Mouse (Mus musculus): ENCODE data around the gene Ube2l6. TPM values are rescaled to one million over a fixed set of nuclear protein-coding genes. Genes with fewer than 3 reads are reported as not detected.
A peak's percentile ranks its signal among the peaks of the same experiment; 100 is the strongest.

Gene Ube2l6
- total and polyA plus RNA-seq, 3 experiments: 2.0 to 8.5 (median 4.1) TPM

DNA sequence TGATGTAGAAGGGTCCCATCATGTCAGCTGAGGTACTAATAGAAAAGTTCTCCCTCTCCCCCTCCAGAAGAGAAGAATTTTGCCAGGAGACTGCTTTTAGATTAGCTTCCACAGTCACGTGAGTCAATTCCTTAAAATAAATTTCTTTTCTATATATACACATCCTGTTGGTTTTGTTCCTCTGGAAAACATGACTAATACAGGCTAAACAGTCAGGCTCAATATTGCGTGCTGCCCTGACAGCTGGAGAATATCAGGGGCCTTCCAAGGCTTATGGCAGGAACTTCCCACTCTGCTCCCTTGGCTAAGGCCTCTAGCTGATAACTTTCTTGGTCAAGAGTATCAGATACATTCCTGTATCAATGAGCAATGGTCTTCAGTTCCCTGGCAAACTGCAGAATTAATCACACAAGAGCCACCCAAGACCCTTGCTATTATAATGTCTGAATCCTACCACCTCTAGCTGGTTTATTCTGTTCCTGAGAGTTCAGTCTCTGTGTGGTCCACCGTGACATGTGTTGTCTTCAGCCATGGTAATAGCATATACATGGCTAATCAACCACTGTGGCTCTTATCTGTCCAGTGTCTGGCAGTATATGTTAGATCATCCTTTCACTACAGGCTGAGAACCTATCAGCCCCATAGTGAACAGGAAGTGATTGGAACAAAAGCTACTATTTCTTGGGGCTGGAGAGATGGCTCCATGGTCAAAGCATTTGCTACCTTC is 14.6 kb upstream of the Ube2l6 start:
- no peak overlapping the region for H3K4me3 ChIP-seq (replicated peaks in 1 of 3; ENCODE audit: low read depth in 2 of 3, low read length in 2 of 3, poor library complexity in 1 of 3)
- DNase-seq (ENCODE audit: extremely low read depth): no peak
- H3K36me3 ChIP-seq (replicated peaks in 1 of 2; ENCODE audit: control insufficient read depth in 1 of 2, insufficient read depth in 1 of 2, low read length in 1 of 2): no peaks in the 10 kb centered on the region
- no peaks in the 10 kb centered on the region for H3K79me2 ChIP-seq (replicated peaks; ENCODE audit: control insufficient read depth, extremely low read depth, insufficient read depth, poor library complexity, severe bottlenecking)
- no peaks in the 10 kb centered on the region for H3K9me3 ChIP-seq (replicated peaks; ENCODE audit: low read length)
- no peak overlapping the region for H3K27ac ChIP-seq (ENCODE audit: insufficient read depth, low read depth)
- in situ Hi-C loops (cut with MboI; ENCODE audit: low pct_ligation_motif_present, low pct_unique_long_range_greater_than_20kb, low sequenced_read_pairs): no loop called here
- peaks cover 0 to 24% of the 10 kb centered on the region in 2 experiments; a peak in 2 of 4 replicates for H3K4me1 ChIP-seq (ENCODE audit: control insufficient read depth in 1 of 2, insufficient read depth in 2 of 2)
- TF ChIP-seq SIN3A (IDR thresholded peaks at IDR 0.05; ENCODE audit: low read length): no peak
- TF ChIP-seq JUND (conservative IDR thresholded peaks at IDR 0.05; ENCODE audit: low read depth, low read length): no peak
- no peak for TF ChIP-seq NELFE (IDR thresholded peaks at IDR 0.05; ENCODE audit: low read depth, low read length)
- TF ChIP-seq JUN (IDR thresholded peaks at IDR 0.05; ENCODE audit: insufficient read depth, low read depth, low read length): no peak
- no peak for TF ChIP-seq MEF2A (IDR thresholded peaks at IDR 0.05; ENCODE audit: borderline replicate concordance, low read depth, low read length)
- TF ChIP-seq BHLHE40 (IDR thresholded peaks at IDR 0.05; ENCODE audit: low read depth, low read length): peak; percentile 46; the same call in 1 of the 2 replicates
- TF ChIP-seq MXI1 (IDR thresholded peaks at IDR 0.05; ENCODE audit: low read depth, low read length): no peak
- TF ChIP-seq CHD1 (IDR thresholded peaks at IDR 0.05; ENCODE audit: low read depth, low read length): no peak
- H3K27me3 ChIP-seq (replicated peaks): no peaks in the 10 kb centered on the region
- dilution Hi-C loops (cut with MboI; ENCODE audit: extremely low pct_ligation_motif_present, extremely low pct_unique_long_range_greater_than_20kb, low sequenced_read_pairs): no loop called here
- no peak overlapping the region for H3K4me2 ChIP-seq (ENCODE audit: insufficient read depth, low read depth, poor library complexity, severe bottlenecking)
- no peak overlapping the region for H3K9ac ChIP-seq (ENCODE audit: insufficient read depth, low read depth)

DNA sequence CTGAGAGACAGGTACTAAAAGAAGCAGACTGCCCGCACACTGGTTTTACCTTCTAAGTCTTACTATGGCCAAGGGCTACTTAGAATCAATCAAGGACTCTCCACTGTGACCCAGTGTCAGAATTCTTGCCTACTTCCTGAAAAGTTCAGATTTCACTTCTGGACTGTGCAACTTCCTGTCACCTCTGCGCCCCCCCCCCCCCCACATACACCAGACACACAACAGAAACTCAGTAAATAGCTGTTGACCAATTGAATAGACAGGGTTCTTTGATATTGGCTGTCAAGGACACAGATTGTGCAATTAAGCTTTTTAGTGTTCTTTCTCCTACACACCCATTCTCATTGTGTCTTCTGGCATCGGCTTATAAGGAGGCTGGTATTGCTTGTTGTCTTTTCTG is 10.3 kb upstream of the Ube2l6 start:
- Histone ChIP-seq H3K4me3 (replicated peaks in 1 of 3; ENCODE audit: low read depth in 2 of 3, low read length in 2 of 3, poor library complexity in 1 of 3) (no peak overlapping the region), H3K4me1 (ENCODE audit: control insufficient read depth in 1 of 2, insufficient read depth in 2 of 2) (peaks cover 0 to 24% of the 10 kb centered on the region in 2 experiments; a peak in 2 of 4 replicates), H3K9ac (ENCODE audit: insufficient read depth, low read depth) (no peak overlapping the region), H3K4me2 (ENCODE audit: insufficient read depth, low read depth, poor library complexity, severe bottlenecking) (no peak overlapping the region), H3K79me2 (replicated peaks; ENCODE audit: control insufficient read depth, extremely low read depth, insufficient read depth, poor library complexity, severe bottlenecking) (no peaks in the 10 kb centered on the region), H3K9me3 (replicated peaks; ENCODE audit: low read length) (no peaks in the 10 kb centered on the region), H3K36me3 (replicated peaks in 1 of 2; ENCODE audit: control insufficient read depth in 1 of 2, insufficient read depth in 1 of 2, low read length in 1 of 2) (no peaks in the 10 kb centered on the region), H3K27ac (ENCODE audit: insufficient read depth, low read depth) (no peak overlapping the region), H3K27me3 (replicated peaks) (no peaks in the 10 kb centered on the region)
- dilution Hi-C loops (cut with MboI; ENCODE audit: extremely low pct_ligation_motif_present, extremely low pct_unique_long_range_greater_than_20kb, low sequenced_read_pairs) (no loop called here), in situ Hi-C loops (cut with MboI; ENCODE audit: low pct_ligation_motif_present, low pct_unique_long_range_greater_than_20kb, low sequenced_read_pairs) (no loop called here)
- DNase-seq (ENCODE audit: extremely low read depth): no peak
- TF ChIP-seq USF1 (IDR thresholded peaks at IDR 0.05; ENCODE audit: low read depth, low read length): no peak
- TF ChIP-seq TCF12 (IDR thresholded peaks at IDR 0.05; ENCODE audit: low read depth, low read length): no peak
- no peak for TF ChIP-seq POLR2A (IDR thresholded peaks at IDR 0.05; ENCODE audit: low read depth, low read length)
- no peak for TF ChIP-seq RCOR1 (conservative IDR thresholded peaks at IDR 0.05; ENCODE audit: low read depth, low read length)
- no peak for TF ChIP-seq USF2 (conservative IDR thresholded peaks at IDR 0.05; ENCODE audit: low read depth, low read length)
- TF ChIP-seq RAD21 (IDR thresholded peaks at IDR 0.05; ENCODE audit: low read depth, low read length): no peak
- no peak for TF ChIP-seq KAT2A (IDR thresholded peaks at IDR 0.05; ENCODE audit: insufficient replicate concordance, low read length)
- TF ChIP-seq ETS1 (conservative IDR thresholded peaks at IDR 0.05; ENCODE audit: low read depth, low read length): no peak
- TF ChIP-seq ELF1 (IDR thresholded peaks at IDR 0.05; ENCODE audit: low read depth, low read length): no peak
- TF ChIP-seq MXI1 (IDR thresholded peaks at IDR 0.05; ENCODE audit: low read depth, low read length): no peak

All from CH12.LX (cell line).